Mouse (Mus musculus): ENCODE measurements around the gene Nell1. TPM values are rescaled to one million over a fixed set of nuclear protein-coding genes. Genes with fewer than 3 reads are reported as not detected.

Gene Nell1
- polyA plus RNA-seq, 1 experiment, result 0.28 TPM

DNA sequence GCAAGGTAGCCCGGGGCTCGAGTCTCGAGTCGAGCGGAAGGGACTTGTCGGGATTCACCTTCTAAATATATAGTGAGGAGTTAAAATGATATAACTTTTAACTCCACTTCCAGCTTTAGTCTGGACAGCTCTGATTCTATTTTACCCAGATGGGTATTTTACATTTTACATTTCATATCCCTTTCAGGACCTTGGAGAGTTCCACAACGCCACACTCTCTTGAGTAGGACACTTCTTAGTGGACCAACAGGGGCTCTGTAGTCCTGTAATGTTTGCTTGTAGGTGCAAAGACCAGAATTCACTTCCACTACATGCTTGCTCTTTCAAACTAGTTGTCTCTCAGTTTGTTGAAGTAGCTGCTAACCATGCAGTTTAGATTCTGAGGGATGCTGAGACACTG lies 174.7 kb downstream of the Nell1 start:
- no peak for TF ChIP-seq CTCF (IDR thresholded peaks at IDR 0.05; ENCODE audit: insufficient read depth, low read length)
- no peak for TF ChIP-seq POLR2A (IDR thresholded peaks at IDR 0.05; ENCODE audit: borderline replicate concordance, extremely low read depth, low read depth, low read length)
- 87% methylated on average over 7 of the region's 7 CpGs for WGBS

DNA sequence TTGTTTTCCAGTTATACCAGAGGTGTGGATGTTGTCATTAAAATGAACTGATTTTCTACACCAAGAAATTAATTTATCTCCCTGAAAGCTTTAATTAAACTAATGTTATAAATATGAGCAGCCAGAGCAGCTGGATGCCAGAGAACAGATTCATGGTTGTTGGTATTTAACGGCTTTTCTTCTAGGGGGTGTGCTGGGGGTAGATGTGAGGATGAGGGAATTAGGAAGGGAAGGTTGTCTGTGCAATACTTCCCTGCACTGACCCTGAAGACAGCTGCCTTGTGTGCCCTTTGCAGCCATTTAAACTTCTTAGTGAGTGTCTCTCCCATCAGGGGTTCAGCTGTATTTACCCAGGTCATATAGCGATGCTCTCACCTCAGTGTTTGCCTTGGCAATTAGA lies 176.2 kb downstream of the Nell1 start:
- H3K4me1 ChIP-seq (ENCODE audit: control insufficient read depth, insufficient read depth, low read length), result no peaks in the 10 kb centered on the region
- no peak for DNase-seq
- H3K4me3 ChIP-seq (replicated peaks; ENCODE audit: extremely low read depth, low read depth, low read length), result no peak overlapping the region
- 69% methylated on average over 2 of the region's 2 CpGs for WGBS
- TF ChIP-seq POLR2A (IDR thresholded peaks at IDR 0.05; ENCODE audit: borderline replicate concordance, extremely low read depth, low read depth, low read length) (no peak), CTCF (IDR thresholded peaks at IDR 0.05; ENCODE audit: insufficient read depth, low read length) (no peak)

More for the DNA sequence above, 174.7 kb downstream of the Nell1 start:
- no peak for DNase-seq
- H3K4me1 ChIP-seq (ENCODE audit: control insufficient read depth, insufficient read depth, low read length), result no peaks in the 10 kb centered on the region
- H3K4me3 ChIP-seq (replicated peaks; ENCODE audit: extremely low read depth, low read depth, low read length), result no peak overlapping the region

DNA sequence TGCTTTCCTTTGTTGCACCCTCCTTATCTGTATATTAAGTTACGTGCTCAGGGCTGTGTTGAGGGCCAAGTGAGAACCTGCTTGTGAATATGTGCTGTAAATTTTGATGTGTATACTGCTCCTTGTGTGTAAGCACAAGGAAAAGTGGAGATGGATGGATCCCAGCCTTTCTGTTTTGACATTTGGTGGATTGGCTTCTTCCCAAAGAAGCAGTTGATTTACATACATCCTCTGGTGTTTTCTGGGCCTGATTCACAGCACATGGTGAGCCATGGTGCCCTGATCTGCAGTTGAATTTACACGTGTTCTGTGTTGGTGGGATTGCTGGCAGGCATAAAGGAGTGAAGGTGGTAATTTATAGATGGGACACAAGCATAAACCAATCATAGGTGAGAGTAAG lies 179.0 kb downstream of the Nell1 start:
- Histone ChIP-seq H3K4me3 (replicated peaks; ENCODE audit: extremely low read depth, low read depth, low read length) (no peak overlapping the region), H3K4me1 (ENCODE audit: control insufficient read depth, insufficient read depth, low read length) (no peaks in the 10 kb centered on the region)
- no peak for DNase-seq
- TF ChIP-seq POLR2A (IDR thresholded peaks at IDR 0.05; ENCODE audit: borderline replicate concordance, extremely low read depth, low read depth, low read length) (no peak), CTCF (IDR thresholded peaks at IDR 0.05; ENCODE audit: insufficient read depth, low read length) (no peak)
- WGBS, result 56% methylated on average over 2 of the region's 2 CpGs

DNA sequence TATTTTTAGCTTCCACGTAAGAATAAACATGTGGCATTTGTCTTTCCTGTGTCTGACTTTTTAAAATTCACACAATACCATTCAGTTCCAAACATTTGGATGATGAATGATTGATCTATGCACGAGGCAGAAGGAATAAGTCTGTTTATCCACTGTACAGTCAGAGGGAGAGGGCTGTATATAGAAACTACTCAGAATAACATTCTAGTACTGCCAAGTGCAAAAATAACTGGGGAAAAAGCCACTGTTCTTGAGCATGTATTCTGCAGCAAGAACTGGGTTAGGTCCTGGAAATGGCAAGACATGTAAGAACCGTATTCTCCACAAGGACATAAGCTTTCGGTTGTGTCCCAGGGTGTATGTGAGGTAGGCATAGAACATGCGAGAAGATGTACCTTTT lies 187.9 kb downstream of the Nell1 start:
- DNase-seq, result no peak

DNA sequence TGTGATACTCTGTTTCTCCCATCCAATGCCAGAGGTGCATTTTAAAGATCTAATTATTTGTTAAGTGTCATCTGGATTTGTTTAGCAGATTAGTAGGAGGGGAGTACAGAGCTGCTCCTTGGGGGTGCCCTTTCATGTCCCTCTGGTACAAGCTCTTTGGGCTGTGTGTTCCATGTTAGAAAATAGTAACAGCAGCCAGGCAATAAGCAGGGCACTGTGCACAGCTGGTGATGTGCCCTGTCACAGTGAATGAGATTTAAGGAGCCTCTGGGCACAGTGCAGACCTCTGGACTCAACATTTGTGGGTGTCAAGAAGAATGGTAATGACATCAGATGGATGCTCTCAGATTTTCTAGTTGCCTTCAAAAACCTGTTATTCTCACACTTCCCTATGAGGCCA lies 194.1 kb downstream of the Nell1 start:
- no peak overlapping the region for H3K4me3 ChIP-seq (replicated peaks; ENCODE audit: extremely low read depth, low read depth, low read length)
- H3K4me1 ChIP-seq (ENCODE audit: control insufficient read depth, insufficient read depth, low read length), result no peaks in the 10 kb centered on the region
- TF ChIP-seq CTCF (IDR thresholded peaks at IDR 0.05; ENCODE audit: insufficient read depth, low read length), result no peak
- TF ChIP-seq POLR2A (IDR thresholded peaks at IDR 0.05; ENCODE audit: borderline replicate concordance, extremely low read depth, low read depth, low read length), result no peak
- DNase-seq, result no peak

More for the DNA sequence above, 187.9 kb downstream of the Nell1 start:
- H3K4me1 ChIP-seq (ENCODE audit: control insufficient read depth, insufficient read depth, low read length), result peaks cover 4% of the 10 kb centered on the region
- H3K4me3 ChIP-seq (replicated peaks; ENCODE audit: extremely low read depth, low read depth, low read length), result no peak overlapping the region
- no peak for TF ChIP-seq POLR2A (IDR thresholded peaks at IDR 0.05; ENCODE audit: borderline replicate concordance, extremely low read depth, low read depth, low read length)
- TF ChIP-seq CTCF (IDR thresholded peaks at IDR 0.05; ENCODE audit: insufficient read depth, low read length), result no peak
- 49% methylated on average over 5 of the region's 5 CpGs for WGBS

DNA sequence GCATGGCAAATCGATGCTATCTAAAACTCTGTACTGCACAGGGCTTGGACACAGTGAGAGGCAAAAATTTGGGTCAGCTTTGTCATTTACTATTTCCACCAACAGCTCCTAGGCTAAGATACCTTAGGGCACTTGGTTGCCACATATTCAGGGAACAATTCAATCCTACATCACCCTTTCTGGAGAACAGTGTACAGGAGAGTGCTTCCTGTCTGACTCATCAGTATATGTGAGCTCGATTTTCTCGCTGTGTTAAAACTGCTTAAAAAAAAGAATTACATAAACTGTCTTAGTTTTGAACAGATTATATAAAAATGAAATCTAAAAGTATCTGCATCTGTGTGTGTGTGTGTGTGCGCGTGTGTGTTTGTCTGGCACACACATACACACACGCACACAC lies 211.6 kb downstream of the Nell1 start:
- Histone ChIP-seq H3K4me3 (replicated peaks; ENCODE audit: extremely low read depth, low read depth, low read length) (no peak overlapping the region), H3K4me1 (ENCODE audit: control insufficient read depth, insufficient read depth, low read length) (no peaks in the 10 kb centered on the region)
- 76% methylated on average over 6 of the region's 6 CpGs for WGBS
- TF ChIP-seq POLR2A (IDR thresholded peaks at IDR 0.05; ENCODE audit: borderline replicate concordance, extremely low read depth, low read depth, low read length), result no peak
- no peak for TF ChIP-seq CTCF (IDR thresholded peaks at IDR 0.05; ENCODE audit: insufficient read depth, low read length)
- no peak for DNase-seq

DNA sequence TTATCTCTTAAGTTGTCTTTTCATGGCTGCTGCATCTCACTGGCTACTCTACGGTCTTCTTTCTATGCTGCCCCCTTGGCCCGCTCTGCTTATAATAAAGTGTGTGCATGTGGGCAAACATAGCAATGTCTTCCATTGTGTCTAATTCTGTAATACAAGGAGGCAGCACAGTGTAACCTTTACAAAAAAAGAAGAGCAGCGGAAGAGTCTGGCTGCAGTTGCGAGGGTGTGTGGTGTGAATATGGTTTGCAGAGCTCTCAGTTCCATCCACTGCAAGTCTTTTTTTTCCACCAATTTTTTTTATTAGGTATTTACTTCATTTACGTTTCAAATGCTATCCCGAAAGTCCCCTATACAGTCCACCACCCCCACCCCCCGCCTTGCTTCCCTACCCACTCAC lies 219.3 kb downstream of the Nell1 start:
- WGBS, result 96% methylated on average over 7 of the region's 7 CpGs
- Histone ChIP-seq H3K4me1 (ENCODE audit: control insufficient read depth, insufficient read depth, low read length) (no peaks in the 10 kb centered on the region), H3K4me3 (replicated peaks; ENCODE audit: extremely low read depth, low read depth, low read length) (no peak overlapping the region)
- no peak for DNase-seq
- no peak for TF ChIP-seq CTCF (IDR thresholded peaks at IDR 0.05; ENCODE audit: insufficient read depth, low read length)
- no peak for TF ChIP-seq POLR2A (IDR thresholded peaks at IDR 0.05; ENCODE audit: borderline replicate concordance, extremely low read depth, low read depth, low read length)

DNA sequence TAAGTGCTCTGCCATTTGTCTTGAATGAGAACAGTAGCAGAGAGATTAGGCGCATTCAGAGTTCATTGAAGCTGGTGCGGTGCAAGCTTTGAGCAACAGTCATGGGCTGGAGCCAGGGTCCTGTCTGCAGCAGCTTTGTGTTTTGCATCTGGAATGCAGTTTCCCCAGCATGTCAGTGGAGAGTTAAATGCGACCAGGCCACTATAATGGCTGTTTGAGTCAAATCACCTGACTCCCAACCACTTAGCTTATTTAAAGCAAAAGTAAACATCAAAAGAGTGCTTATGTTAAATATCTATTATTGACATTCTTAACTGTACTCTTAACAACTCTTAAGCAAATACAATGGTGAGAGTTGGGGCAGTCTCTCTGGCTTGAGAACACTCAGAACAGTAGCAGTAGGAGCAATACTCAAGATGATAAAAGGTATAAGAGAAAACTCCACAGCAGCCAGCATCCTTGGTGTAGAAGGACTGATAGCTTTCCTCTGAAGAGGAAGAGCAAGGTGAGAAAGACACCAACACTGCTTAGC lies 220.5 kb downstream of the Nell1 start:
- no peak for TF ChIP-seq POLR2A (IDR thresholded peaks at IDR 0.05; ENCODE audit: borderline replicate concordance, extremely low read depth, low read depth, low read length)
- no peak for TF ChIP-seq CTCF (IDR thresholded peaks at IDR 0.05; ENCODE audit: insufficient read depth, low read length)
- Histone ChIP-seq H3K4me3 (replicated peaks; ENCODE audit: extremely low read depth, low read depth, low read length) (no peak overlapping the region), H3K4me1 (ENCODE audit: control insufficient read depth, insufficient read depth, low read length) (no peaks in the 10 kb centered on the region)
- 49% methylated on average over 3 of the region's 3 CpGs for WGBS
- DNase-seq, result no peak

DNA sequence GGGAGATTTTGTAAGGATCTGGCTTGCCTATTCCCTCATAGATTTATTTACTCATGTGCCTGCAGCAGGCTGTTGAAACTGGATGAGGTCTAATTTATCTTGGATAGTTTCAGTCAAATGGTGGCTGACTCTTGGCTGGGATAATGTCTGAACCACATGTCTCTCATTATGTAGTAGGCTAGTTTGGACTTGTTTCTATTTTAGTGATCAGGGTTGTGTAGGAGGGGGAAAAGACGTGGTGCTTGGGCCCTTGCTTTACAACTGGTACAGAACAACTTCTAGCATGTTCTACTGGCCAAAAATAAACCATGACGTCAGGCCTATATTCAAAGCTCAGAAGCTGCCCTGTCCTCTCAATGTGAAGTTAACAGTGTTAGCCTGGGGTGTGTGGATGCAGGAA lies 230.6 kb downstream of the Nell1 start:
- WGBS, result 30% methylated on average over 2 of the region's 2 CpGs
- no peak for TF ChIP-seq POLR2A (IDR thresholded peaks at IDR 0.05; ENCODE audit: borderline replicate concordance, extremely low read depth, low read depth, low read length)
- no peaks in the 10 kb centered on the region; the same call in 1 of the 2 replicates for H3K4me1 ChIP-seq (ENCODE audit: control insufficient read depth, insufficient read depth, low read length)
- DNase-seq, result no peak
- no peak overlapping the region for H3K4me3 ChIP-seq (replicated peaks; ENCODE audit: extremely low read depth, low read depth, low read length)

DNA sequence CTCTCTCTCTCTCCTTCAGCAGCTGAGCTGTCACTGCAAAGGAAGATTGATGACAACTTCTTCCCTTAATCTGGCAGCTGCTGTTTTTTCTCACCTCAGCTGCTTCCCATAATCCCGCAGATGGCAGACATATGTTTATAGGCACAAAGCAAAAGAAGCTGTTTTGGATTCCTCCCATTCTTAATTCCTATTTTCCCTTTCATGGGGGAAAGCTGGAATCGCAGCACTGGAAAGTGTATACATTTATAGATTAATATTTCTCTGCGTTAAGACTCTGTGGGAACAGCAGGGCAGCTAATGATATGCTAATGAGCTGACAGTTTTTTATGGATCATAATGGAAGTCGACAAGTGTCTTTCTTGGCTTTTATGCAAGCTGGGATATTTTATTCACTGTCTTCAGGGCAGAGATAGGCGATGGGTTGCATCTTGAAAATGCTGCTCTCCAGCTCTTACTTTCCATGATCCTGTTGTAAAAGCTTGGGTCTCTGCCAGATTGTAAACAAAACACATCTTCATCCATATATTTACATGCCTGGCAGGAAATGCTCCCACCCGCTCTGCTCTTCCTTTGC lies 236.1 kb downstream of the Nell1 start:
- DNase-seq, result no peak
- TF ChIP-seq CTCF (IDR thresholded peaks at IDR 0.05; ENCODE audit: insufficient read depth, low read length) (no peak), POLR2A (IDR thresholded peaks at IDR 0.05; ENCODE audit: borderline replicate concordance, extremely low read depth, low read depth, low read length) (no peak)
- 22% methylated on average over 6 of the region's 6 CpGs for WGBS
- H3K4me1 ChIP-seq (ENCODE audit: control insufficient read depth, insufficient read depth, low read length), result no peaks in the 10 kb centered on the region; the same call in 1 of the 2 replicates
- H3K4me3 ChIP-seq (replicated peaks; ENCODE audit: extremely low read depth, low read depth, low read length), result no peak overlapping the region

Data from lung, adult 2 months (tissue).